Mouse (Mus musculus) T-cell, adult 66 days (primary cell): ENCODE results near the gene Ube2m. TPM values are rescaled to one million over a fixed set of nuclear protein-coding genes. Genes with fewer than 3 reads are reported as not detected.

ENCODE experiments used
- total RNA-seq, 2 experiments: library from RNA; stranded (reverse); gene quantifications; 3 replicates in 1 of 2; 4 replicates in 1 of 2; pipeline ENCODE4 v1.2.4; 2023

Gene Ube2m
- 100 to 1,000 TPM in 1 of 2 experiments, 10 to 100 TPM in 1; 84.0 to 106 TPM for total RNA-seq

GRCm38 (mm10) chr7:13037901-13038555, at the start of gene Ube2m:
Gene Ube2m, minus strand, starts transcription at chr7:13038275.

GRCm38 (mm10) chr7:13054287-13055010, 16.4 kb upstream of the Ube2m start, which contains the start of gene Mzf1:
Gene Mzf1, minus strand, starts transcription at chr7:13054764.

GRCm38 (mm10) chr7:13034148-13034977, 3.7 kb downstream of the Ube2m start, which contains the start of gene Chmp2a:
Gene Chmp2a, minus strand, starts transcription at chr7:13034807.

GRCm38 (mm10) chr7:13010005-13010908, 27.8 kb downstream of the Ube2m start, which contains the start of gene Zbtb45:
Gene Zbtb45, minus strand, starts transcription at chr7:13010034.

GRCm38 (mm10) chr7:12998851-12999250, 39.2 kb downstream of the Ube2m start, which contains the start of gene Trim28:
Gene Trim28, plus strand, starts transcription at chr7:12999114.

GRCm38 (mm10) chr7:12998053-12998452, 40.0 kb downstream of the Ube2m start, which contains the start of gene Slc27a5:
Gene Slc27a5, minus strand, starts transcription at chr7:12998192.

Other genes with a start within 250 kb of the Ube2m start
- gene Zscan18, start 234.6 kb downstream of the Ube2m start, total RNA-seq: 1 to 10 TPM; 9.2 to 9.4 TPM
- gene Zfp329, start 219.4 kb downstream of the Ube2m start, total RNA-seq: 10 to 100 TPM; 13.3 to 18.0 TPM
- 100 to 1,000 TPM in 1 of 2 experiments, 10 to 100 TPM in 1; 96.7 to 111 TPM for gene Zfp110, start 203.5 kb downstream of the Ube2m start, total RNA-seq
- gene Zfp128, start 157.1 kb downstream of the Ube2m start, total RNA-seq: 1 to 10 TPM; 1.7 TPM
- 10 to 100 TPM; 11.9 to 13.9 TPM for gene Zscan22, start 140.5 kb downstream of the Ube2m start, total RNA-seq
- gene Rps5, start 116.0 kb downstream of the Ube2m start, total RNA-seq: 1,000 to 10,000 TPM; 2,987 to 3,057 TPM
- 1 to 10 TPM; 1.3 to 2.1 TPM for gene Rnf225, start 110.9 kb downstream of the Ube2m start, total RNA-seq
- 1 to 10 TPM; 3.8 to 4.0 TPM for gene Zfp324, start 72.4 kb downstream of the Ube2m start, total RNA-seq
- 1 to 10 TPM; 8.4 to 10.0 TPM for gene Zfp446, start 60.4 kb downstream of the Ube2m start, total RNA-seq
- gene Slc27a5, start 40.1 kb downstream of the Ube2m start, total RNA-seq: 1 to 10 TPM in 1 of 2 experiments, not detected in 1; 1.9 TPM
- gene Trim28, start 39.2 kb downstream of the Ube2m start, total RNA-seq: 100 to 1,000 TPM; 399 to 401 TPM
- gene Zbtb45, start 28.2 kb downstream of the Ube2m start, total RNA-seq: 10 to 100 TPM; 22.0 to 22.4 TPM
- gene Chmp2a, start 3.5 kb downstream of the Ube2m start, total RNA-seq: 100 to 1,000 TPM; 118 to 133 TPM
- under 1 TPM; 0.36 to 0.52 TPM for gene Mzf1, start 16.5 kb upstream of the Ube2m start, total RNA-seq
- gene Vmn1r85, start 56.9 kb upstream of the Ube2m start, total RNA-seq: not detected
- not detected for gene Vmn1r86, start 81.6 kb upstream of the Ube2m start, total RNA-seq
- gene Vmn1r87, start 101.9 kb upstream of the Ube2m start, total RNA-seq: not detected
- under 1 TPM; 0.26 to 0.30 TPM for gene Vmn1r88, start 121.3 kb upstream of the Ube2m start, total RNA-seq
- gene Vmn1r89, start 174.7 kb upstream of the Ube2m start, total RNA-seq: not detected
- 10 to 100 TPM; 18.0 to 23.3 TPM for gene Lig1, start 239.0 kb upstream of the Ube2m start, total RNA-seq
- gene Zswim9, start 240.4 kb upstream of the Ube2m start, total RNA-seq: 1 to 10 TPM; 6.4 to 8.2 TPM